Mouse (Mus musculus): ENCODE measurements around the gene Stap1. TPM values are rescaled to one million over a fixed set of nuclear protein-coding genes. Genes with fewer than 3 reads are reported as not detected.

The Stap1 gene
- 1.5 TPM for polyA plus RNA-seq (2014; fragmentation: Illumina TruSeq; extraction: RNeasy Lipid Tissue Mini Kit (QIAGEN cat#74804); ENCODE audit: low read depth, low replicate concordance)

GRCm38 (mm10) chr5:86071538-86071937 is at the start of gene Stap1:
Stap1 (plus strand) TSS chr5:86071746.

DNA sequence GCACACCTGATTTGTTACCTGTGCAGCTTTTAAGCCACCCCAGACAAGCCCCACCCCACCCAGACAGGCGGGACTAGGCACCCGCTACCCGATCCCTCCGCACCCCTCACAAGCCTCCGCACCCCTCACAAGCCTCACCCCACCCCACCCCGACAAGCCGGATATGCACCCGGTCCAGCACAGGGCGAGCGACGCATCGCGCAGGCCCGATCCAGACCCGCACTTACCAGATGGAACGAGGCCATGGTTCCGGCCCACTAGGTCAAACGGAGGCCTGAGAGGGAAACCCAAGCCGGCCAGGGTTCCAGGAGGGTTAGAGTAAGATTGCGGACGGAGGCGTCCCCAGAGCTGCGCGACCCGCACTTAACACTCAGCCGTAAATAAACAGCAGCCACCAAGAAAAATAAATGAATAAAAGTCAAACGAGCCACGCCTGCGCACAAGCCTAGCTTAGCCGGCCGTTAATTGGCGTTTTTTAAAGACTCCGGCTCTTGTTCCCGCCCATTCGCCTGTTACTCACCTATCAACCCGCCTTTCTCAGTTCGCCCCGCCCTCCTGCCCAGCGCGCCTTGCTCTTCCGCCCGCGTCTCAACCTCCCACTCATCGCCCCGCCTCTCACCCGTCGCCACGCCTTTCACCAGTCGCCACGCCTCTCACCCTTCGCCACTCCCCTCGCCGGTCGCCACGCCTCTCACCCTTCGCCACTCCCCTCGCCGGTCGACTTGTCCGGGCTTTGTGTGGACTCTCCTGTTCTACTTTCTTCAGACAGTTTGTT is 6.3 kb upstream of the Stap1 start, which contains the start of gene Cenpc1:
Gene Cenpc1, minus strand, starts transcription at position 483 of the 775 bp plus-strand sequence.

Other genes with a start within 250 kb of the Stap1 start
- gene Cenpc1, start 6.2 kb upstream of the Stap1 start, polyA plus RNA-seq (2014; fragmentation: Illumina TruSeq; extraction: RNeasy Lipid Tissue Mini Kit (QIAGEN cat#74804); ENCODE audit: low read depth, low replicate concordance) = 69.7 TPM
- gene Uba6, start 101.1 kb downstream of the Stap1 start, polyA plus RNA-seq (2014; fragmentation: Illumina TruSeq; extraction: RNeasy Lipid Tissue Mini Kit (QIAGEN cat#74804); ENCODE audit: low read depth, low replicate concordance) = 45.4 TPM
- gene Gnrhr, start 126.2 kb downstream of the Stap1 start, polyA plus RNA-seq (2014; fragmentation: Illumina TruSeq; extraction: RNeasy Lipid Tissue Mini Kit (QIAGEN cat#74804); ENCODE audit: low read depth, low replicate concordance) = 0.46 TPM
- not detected for gene Tmprss11c, start 217.6 kb downstream of the Stap1 start, polyA plus RNA-seq (2014; fragmentation: Illumina TruSeq; extraction: RNeasy Lipid Tissue Mini Kit (QIAGEN cat#74804); ENCODE audit: low read depth, low replicate concordance)

All from testis, adult 10 weeks (tissue).